Mouse (Mus musculus) gastrocnemius, adult 18-20 months (tissue): Measurements from ENCODE around the gene 4930402F06Rik. TPM values are rescaled to one million over a fixed set of nuclear protein-coding genes. Genes with fewer than 3 reads are reported as not detected.
A peak's percentile ranks its signal among the peaks of the same experiment; 100 is the strongest.

Experiments used
- DNase-seq: peaks from one replicate; pipeline ENCODE4 v3.0.0; 2021; ENCODE audit warnings: low spot score
- total RNA-seq, 2 experiments: library from RNA; stranded (reverse); gene quantifications; 2 replicates each; pipeline ENCODE4 v1.2.3; 2021

The 4930402F06Rik gene
- total RNA-seq, 2 experiments from 2014 or later, result not detected

- DNase-seq, result no peak
These were observed 20.3 kb upstream of the 4930402F06Rik start for GRCm38 (mm10) chr2:35417231-35417630.

GRCm38 (mm10) chr2:35416473-35416872 lies 19.5 kb upstream of the 4930402F06Rik start:
- no peak for DNase-seq

GRCm38 (mm10) chr2:35412810-35413209 lies 15.8 kb upstream of the 4930402F06Rik start:
- DNase-seq, result no peak

- DNase-seq, result no peak
These were observed 15.3 kb upstream of the 4930402F06Rik start for GRCm38 (mm10) chr2:35412246-35412645.

GRCm38 (mm10) chr2:35411640-35412190 lies 14.7 kb upstream of the 4930402F06Rik start:
- DNase-seq, result no peak

GRCm38 (mm10) chr2:35409466-35409865 lies 12.5 kb upstream of the 4930402F06Rik start:
- DNase-seq, result no peak

- no peak for DNase-seq
These were observed 11.6 kb upstream of the 4930402F06Rik start for GRCm38 (mm10) chr2:35408409-35409110.

GRCm38 (mm10) chr2:35407878-35408277 lies 10.9 kb upstream of the 4930402F06Rik start:
- DNase-seq, result no peak

GRCm38 (mm10) chr2:35407266-35407665 lies 10.3 kb upstream of the 4930402F06Rik start:
- no peak for DNase-seq

- no peak for DNase-seq
These were observed 9.6 kb upstream of the 4930402F06Rik start for GRCm38 (mm10) chr2:35406611-35407010.

GRCm38 (mm10) chr2:35402391-35402790 lies 5.4 kb upstream of the 4930402F06Rik start:
- DNase-seq, result no peak

- no peak for DNase-seq
These were observed 3.8 kb upstream of the 4930402F06Rik start for GRCm38 (mm10) chr2:35400739-35401138.

GRCm38 (mm10) chr2:35398184-35398828 lies 1.3 kb upstream of the 4930402F06Rik start:
- no peak for DNase-seq

- peak; percentile 69 for DNase-seq
These were observed 707 bp upstream of the 4930402F06Rik start for GRCm38 (mm10) chr2:35397590-35398173.

- peak; percentile 64 for DNase-seq
These were observed 11.5 kb downstream of the 4930402F06Rik start for GRCm38 (mm10) chr2:35385441-35385871.

- no peak for DNase-seq
These were observed 17.7 kb downstream of the 4930402F06Rik start for GRCm38 (mm10) chr2:35379306-35379705.

- no peak for DNase-seq
These were observed 19.4 kb downstream of the 4930402F06Rik start for GRCm38 (mm10) chr2:35377600-35377999.

GRCm38 (mm10) chr2:35373003-35373402 lies 24.0 kb downstream of the 4930402F06Rik start:
- DNase-seq, result peak; percentile 7

- DNase-seq, result no peak
These were observed 26.3 kb downstream of the 4930402F06Rik start for GRCm38 (mm10) chr2:35370686-35371085.

- DNase-seq, result no peak
These were observed 29.3 kb downstream of the 4930402F06Rik start, which contains the start of gene 4930568D16Rik for GRCm38 (mm10) chr2:35367629-35368028. Gene 4930568D16Rik (minus strand): TSS chr2:35367729.

- peak; percentile 23 for DNase-seq
These were observed 47.8 kb downstream of the 4930402F06Rik start for GRCm38 (mm10) chr2:35349184-35349583.

- no peak for DNase-seq
These were observed 51.0 kb downstream of the 4930402F06Rik start for GRCm38 (mm10) chr2:35345984-35346383.
